Mouse (Mus musculus) right cerebral cortex, postnatal 25 days (tissue): Measurements from ENCODE around the gene Cyp1a1.

Experiments used
- DNase-seq: peaks from one replicate; pipeline ENCODE4 v3.0.0; 2022

Cyp1a1 gene

GRCm38 (mm10) chr9:57656631-57657350 is 30.9 kb upstream of the Cyp1a1 start:
- no peak for DNase-seq

- DNase-seq = no peak
Observed at GRCm38 (mm10) chr9:57657843-57658242, 29.9 kb upstream of the Cyp1a1 start.

DNA sequence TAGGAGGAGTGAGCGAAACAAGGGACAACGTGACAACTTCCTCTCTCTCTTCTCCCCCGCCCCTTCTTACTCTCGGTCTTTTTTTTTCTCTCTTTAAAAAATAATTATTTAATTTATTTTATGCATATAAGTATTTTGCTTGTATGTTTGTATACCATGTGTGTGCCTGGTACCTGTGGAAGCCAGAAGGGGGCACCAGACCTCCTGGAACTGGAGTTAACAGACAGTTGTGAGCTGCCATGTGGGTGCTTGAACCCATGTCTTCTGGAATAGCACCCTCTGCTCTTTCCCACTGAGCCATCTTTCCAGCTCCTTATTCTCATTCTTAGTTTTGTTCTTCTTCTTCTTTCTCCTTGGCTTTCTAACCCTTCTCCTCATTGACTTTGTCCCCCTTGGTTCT is 28.8 kb upstream of the Cyp1a1 start:
- no peak for DNase-seq

- DNase-seq = peak; percentile 68
Observed at GRCm38 (mm10) chr9:57659774-57660173, 28.0 kb upstream of the Cyp1a1 start.

- no peak for DNase-seq
Observed at GRCm38 (mm10) chr9:57660501-57660900, 27.2 kb upstream of the Cyp1a1 start.

DNA sequence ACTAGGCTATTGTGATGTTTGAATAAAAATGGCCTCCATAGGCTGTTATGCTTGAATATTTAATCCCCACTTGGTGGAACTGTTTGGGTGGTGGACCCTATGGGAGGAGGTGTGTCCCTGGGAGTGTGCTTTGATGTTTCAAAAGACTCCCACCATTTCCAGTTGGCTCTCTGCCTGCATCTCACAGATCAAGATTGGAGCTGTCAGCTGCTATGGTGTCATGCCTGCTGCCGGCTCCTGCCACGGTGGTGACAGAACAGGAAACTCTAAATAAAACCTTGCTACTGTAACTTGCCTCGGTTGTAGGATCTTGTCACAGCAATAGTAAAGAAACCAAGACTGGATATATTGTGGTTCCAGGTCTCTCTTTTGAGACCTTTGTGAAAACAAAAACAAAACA is 26.2 kb upstream of the Cyp1a1 start:
- no peak for DNase-seq

DNA sequence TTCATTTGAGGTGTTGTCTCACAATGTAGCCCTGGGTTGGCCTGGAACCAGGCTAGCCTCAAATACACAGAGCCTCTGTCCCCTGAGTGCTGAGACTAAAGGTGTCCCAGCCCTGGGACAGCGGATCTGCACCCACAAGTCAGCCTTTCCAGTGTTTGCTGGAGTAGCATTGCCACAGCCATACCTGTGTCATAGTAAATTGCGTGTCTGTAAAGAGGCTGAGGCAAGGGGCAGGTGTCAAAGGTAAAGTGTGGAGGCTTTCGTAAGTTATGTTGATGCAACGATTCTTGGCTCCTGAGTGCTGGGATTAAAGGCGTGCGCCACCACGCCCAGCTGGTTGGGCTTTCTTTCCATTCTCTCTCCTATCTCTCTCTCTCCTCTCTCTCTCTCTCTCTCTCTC is 23.1 kb upstream of the Cyp1a1 start:
- no peak for DNase-seq

- DNase-seq = no peak
Observed at GRCm38 (mm10) chr9:57666536-57666935, 21.2 kb upstream of the Cyp1a1 start.

- no peak for DNase-seq
Observed at GRCm38 (mm10) chr9:57667136-57667535, 20.6 kb upstream of the Cyp1a1 start.

DNA sequence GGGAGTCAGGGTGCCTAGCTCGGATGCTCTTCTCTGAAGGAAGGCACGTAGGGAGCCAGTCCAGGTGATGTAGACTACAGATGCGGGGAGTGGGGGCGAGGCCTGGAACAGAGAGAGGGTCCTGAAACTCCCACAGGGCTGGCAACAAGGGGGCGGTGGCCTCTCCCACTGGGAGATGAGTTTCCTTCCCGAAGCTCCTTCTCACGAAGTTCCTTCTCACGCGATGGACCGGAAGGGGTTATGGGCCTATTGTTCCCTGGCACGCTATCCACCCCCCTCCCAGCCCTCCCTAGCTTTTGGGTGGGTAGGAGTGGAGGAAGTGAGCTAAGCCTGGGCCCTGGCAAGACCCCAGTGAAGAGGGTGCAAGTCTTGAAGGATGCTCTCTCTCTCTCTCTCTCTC is 19.9 kb upstream of the Cyp1a1 start:
- DNase-seq = no peak

GRCm38 (mm10) chr9:57668277-57668676 is 19.5 kb upstream of the Cyp1a1 start:
- DNase-seq = no peak

DNA sequence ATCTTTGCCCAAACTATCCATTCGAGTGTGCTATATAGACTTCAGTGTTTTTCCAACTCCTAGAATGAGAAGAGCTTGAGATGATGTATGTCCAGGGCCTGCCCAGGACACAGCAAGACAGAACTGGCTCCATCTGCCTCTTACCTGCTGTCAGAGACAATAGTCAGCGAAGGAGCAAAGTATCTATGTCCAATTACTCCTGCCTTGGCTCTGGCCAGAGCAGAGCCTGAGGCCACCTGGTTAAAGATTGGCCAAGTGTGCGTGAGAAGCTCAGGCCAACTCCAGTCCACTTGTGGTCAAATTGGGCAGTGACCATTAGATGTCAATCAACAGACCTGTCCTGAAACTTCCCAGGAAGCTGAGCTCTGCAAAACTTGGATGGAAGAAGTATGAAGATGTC is 18.2 kb upstream of the Cyp1a1 start:
- no peak for DNase-seq

GRCm38 (mm10) chr9:57671037-57671436 is 16.7 kb upstream of the Cyp1a1 start:
- DNase-seq = no peak

DNA sequence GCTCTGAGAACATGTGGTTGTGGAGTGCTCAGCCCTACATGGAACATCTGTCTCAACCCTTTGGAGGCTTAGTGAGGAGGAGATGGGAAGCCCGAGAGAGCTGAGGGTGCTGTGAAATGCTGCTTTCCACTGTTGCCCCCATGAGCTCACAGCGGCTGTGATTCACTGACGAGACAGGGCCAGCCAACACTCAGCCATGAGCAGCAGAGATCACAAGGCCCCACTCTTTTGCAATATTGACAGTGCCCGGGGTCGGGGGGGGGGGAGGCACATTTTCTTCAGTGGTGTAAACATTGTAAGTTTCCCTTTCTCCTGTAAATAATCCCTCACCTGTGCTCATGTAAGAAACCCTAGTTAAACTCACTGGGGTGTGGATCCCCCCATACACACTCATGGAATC is 16.2 kb upstream of the Cyp1a1 start:
- DNase-seq = no peak

DNA sequence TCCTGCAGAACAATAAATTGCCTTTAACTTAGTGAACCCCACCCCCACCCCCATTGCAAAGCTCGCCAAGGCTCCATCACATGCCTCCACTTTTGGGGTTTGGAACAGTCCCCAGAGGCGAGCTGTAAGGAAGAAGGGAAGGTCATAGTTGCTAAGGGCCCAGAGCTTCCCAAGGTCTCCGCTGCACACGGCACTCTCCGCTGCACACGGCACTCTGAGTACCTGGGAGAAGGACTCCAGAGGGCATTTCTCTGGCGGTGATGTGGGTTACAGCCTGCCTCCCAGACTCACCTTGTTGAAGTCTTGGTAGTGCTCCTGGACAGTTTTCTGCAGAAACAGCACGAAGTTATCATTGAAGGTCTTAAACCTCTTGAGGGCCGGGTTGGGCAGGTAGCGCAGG is 6.3 kb upstream of the Cyp1a1 start:
- DNase-seq = no peak

- no peak for DNase-seq
Observed at GRCm38 (mm10) chr9:57683520-57683919, 4.2 kb upstream of the Cyp1a1 start, which contains the start of gene Cyp1a2. Gene Cyp1a2 (minus strand): TSS chr9:57683703.

DNA sequence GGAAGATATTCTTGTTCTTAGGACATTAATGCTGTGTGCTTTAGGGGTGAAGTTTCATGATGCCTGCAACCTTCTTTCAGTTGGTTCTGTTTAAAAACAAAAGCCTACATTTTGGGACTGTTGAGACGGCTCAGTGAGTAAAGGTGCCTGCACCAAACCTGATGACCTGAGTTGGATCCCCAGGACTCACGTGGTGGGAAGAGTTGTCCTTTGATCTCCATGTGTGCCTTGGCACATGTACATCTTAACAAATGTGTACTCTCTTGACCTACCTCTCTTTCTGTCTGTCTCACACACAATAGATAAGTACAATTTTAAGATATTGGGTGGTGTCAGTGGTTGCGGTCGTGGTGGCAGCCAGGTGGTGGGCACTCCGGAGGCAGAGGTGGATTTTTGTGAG is 1.7 kb upstream of the Cyp1a1 start:
- DNase-seq = no peak

DNA sequence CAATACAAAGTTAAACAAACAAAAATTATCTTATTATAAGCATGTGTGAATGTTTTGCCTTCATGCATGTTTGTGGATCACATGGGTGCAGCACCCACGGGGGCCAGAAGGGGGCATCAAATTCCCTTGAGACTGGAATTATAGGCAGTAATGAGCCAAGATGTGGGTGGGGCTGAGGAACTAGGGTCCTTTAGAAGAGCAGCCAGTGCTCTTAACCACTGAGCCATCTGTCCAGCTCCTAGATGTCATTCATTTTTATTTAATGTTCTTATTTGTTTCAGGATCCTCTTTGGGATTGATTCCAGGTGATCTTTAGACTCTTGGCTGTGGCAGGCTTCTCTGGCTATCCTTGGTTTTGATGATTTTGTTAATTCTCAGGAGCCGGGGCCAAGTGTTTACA is 430 bp downstream of the Cyp1a1 start:
- DNase-seq = no peak

- DNase-seq = no peak
Observed at GRCm38 (mm10) chr9:57688606-57689005, 878 bp downstream of the Cyp1a1 start.

DNA sequence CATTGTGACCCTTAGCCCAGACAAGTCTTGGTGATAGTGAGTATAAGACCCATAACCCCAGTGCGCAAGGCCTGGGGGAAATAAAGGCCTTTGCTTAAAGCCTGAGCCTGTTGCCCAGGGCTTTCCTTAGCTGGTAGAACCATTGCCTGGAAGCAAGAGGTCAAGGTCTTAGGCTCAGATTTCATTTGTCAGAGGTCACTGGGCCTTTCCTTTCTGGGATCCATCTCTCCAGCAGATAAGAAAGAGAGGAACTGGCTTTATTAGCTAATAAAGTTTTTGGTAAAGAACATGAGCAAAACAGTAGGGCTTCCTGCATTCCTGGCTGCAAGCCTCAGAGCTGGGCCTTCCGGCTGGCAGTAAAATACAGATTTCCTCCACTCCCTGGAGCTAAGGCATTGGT is 6.4 kb downstream of the Cyp1a1 start:
- DNase-seq = no peak

DNA sequence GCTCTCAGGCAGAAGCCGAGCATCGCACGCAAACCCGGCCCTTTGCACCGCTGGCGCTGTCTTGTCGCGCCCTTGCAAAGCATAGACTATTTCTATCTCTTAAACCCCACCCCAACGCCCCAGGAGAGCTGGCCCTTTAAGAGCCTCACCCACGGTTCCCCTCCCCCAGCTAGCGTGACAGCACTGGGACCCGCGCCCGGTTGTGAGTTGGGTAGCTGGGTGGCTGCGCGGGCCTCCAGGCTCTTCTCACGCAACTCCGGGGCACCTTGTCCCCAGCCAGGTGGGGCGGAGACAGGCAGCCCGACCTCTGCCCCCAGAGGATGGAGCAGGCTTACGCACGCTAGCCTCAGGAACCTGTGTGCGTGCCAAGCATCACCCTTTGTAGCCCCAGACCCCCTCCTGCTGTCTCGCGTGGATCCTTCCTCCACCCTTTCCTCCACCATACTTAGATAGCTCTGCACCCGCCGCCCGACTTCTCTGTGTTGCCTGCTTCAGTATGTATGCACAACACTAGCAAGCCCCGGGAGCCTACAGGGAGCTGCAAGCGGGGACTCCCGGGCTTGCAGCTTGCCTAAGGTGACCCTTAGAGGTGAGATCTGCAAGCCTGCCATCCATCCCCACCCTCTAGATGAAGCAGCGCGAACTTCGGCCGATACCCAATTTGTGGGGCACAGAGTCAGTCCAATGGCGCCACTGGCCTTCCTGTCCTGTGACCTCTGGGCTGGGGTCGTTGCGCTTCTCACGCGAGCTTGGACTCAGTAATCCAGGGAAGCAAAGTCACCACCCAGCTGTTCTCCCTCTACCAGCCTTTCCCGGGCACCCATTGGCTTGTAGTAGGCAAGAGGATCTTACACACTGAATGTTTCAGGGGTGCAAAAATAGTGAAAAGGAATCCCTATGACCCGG is 8.9 kb downstream of the Cyp1a1 start:
- peak; percentile 79 for DNase-seq

DNA sequence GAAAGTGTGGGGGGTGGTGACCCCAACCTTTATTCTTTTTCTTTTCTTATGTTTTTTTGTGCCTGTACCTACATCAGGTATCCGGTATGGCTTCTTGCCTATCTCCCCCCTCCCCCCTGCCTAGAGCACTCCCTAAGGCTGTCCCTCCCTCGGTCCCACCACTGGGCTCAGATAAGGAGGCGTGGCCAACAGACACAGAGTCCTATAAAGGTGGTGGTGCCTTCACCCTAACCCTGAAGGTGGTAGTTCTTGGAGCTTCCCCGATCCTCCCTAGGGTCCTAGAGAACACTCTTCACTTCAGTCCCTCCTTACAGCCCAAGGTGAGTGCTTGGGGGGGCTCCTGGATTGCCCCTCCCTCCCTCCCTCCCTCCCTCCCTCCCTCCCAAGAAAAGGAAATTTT is 9.7 kb downstream of the Cyp1a1 start:
- DNase-seq = no peak

GRCm38 (mm10) chr9:57698466-57699150 is 10.9 kb downstream of the Cyp1a1 start:
- DNase-seq = no peak

DNA sequence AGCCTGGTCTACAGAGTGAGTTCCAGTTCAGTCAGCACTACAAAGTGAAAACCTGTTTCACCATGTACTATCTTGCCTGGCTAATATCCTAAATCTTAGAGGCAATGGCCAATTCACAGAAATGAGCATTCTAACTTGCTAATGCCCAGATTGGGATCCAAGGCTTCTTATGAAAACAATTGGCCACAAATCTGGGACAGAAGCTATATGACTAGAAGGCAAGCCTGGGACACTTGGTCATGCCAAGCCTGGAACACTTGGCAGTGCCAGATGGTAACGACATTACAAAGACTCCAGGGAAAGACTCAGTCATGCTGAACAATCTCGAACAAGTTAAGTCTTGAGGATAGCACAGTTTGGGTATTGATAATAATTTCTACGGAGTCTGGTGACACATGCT is 18.8 kb downstream of the Cyp1a1 start:
- DNase-seq = no peak
